12 mouse cellular contexts compared by ENCODE assay signal in the genomic region with DNA sequence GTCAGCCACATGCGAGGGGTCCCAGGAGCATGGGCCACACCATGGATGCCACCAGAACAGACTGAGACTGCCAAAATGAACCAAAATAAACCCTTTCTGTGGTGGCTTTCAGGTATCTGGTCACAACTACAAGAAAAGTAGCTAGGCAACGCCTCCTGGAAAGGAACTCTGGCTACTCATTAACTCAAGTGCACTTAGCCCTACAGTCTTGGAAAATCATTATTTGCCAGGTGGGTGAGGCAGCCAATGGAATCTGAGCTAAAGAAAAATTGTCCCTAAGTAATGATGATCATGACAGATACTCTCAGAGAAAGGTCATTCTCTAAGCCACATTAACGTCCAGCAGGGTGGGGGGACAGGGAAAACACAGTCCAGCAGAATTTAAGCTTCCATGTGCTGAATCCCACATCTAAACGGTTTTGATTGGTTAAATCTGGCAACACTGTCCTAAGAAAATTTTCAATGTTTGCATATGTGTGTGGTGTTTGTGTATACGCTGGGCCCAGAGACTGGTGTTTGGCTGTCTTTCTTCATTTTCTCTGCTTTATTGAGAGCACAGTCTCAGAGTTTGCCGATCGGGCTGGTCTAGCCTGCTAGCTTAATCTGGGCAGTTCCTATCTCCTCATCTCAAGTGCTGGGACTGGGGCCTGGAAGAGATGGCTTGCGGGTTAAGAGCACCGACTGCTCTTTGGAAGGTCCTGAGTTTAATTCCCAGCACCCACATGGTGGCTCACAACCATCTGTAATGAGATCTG. TPM values are rescaled to one million over a fixed set of nuclear protein-coding genes. Genes with fewer than 3 reads are reported as not detected.
DNase-seq lines count a peak whose midpoint lies in the region; ATAC-seq and TF ChIP-seq lines count a peak whose summit lies in the region.
"Had no signal": no experiment of that assay in that cellular context is flagged by ENCODE, and none has a peak within 500 bp of the region (broad histone marks: within the 10 kb centered on the region; RNA-seq: fewer than 3 reads in every experiment).

No protein-coding gene starts in this region.

- H3K27ac ChIP-seq in intestine, embryonic 15.5 days = peak overlapping the region; percentile 53
- H3K27ac ChIP-seq in lung, postnatal 0 days (ENCODE audit: low read length) = peak overlapping the region; percentile 62

- no peak for TF ChIP-seq CTCF in lung, postnatal 0 days (IDR thresholded peaks at IDR 0.05)

- peak; percentile 8 for DNase-seq in adipocyte (ENCODE audit: low spot score)
- DNase-seq in kidney, postnatal 14 days = peak; percentile 80
- peak; percentile 84 for DNase-seq in lung, postnatal 0 days (ENCODE audit: low spot score)
- DNase-seq in gastrocnemius, adult 8-10 months (ENCODE audit: low spot score in 2 of 2) = no peak
- DNase-seq in layer of hippocampus, adult 9-10 months (ENCODE audit: low spot score) = no peak
- no peak for DNase-seq in layer of hippocampus, postnatal 14 days (ENCODE audit: low spot score in 2 of 2)
- DNase-seq: gastrocnemius, postnatal 10 days; thymus, postnatal 4 days had no signal

- 57% methylated on average over 9 of the region's 9 CpGs for WGBS in intestine, embryonic 15.5 days
- 49% methylated on average over 9 of the region's 9 CpGs for WGBS in lung, postnatal 0 days

- peaks cover 4% of the 10 kb centered on the region; the same call in 1 of the 2 replicates for H3K4me1 ChIP-seq in intestine, embryonic 15.5 days (replicated peaks)
- H3K4me1 ChIP-seq in lung, postnatal 0 days (ENCODE audit: insufficient read depth, low read depth, low read length) = no peaks in the 10 kb centered on the region; the same call in 1 of the 2 replicates

- H3K27me3 ChIP-seq in intestine, embryonic 15.5 days (replicated peaks) = no peaks in the 10 kb centered on the region
- no peaks in the 10 kb centered on the region for H3K27me3 ChIP-seq in lung, postnatal 0 days (replicated peaks; ENCODE audit: insufficient read depth, low read length)

- no peak overlapping the region for H3K9ac ChIP-seq in intestine, embryonic 15.5 days
- no peak overlapping the region for H3K9ac ChIP-seq in lung, postnatal 0 days (replicated peaks; ENCODE audit: low read depth)

- TF ChIP-seq EP300 in lung, postnatal 0 days (IDR thresholded peaks at IDR 0.05) = no peak; the same call in 1 of the 2 replicates

- ATAC-seq in intestine, embryonic 15.5 days = peak; percentile 91
- peak; percentile 82 for ATAC-seq in lung, postnatal 0 days

- peak overlapping the region; percentile 20 for H3K4me2 ChIP-seq in intestine, embryonic 15.5 days (replicated peaks)
- no peak overlapping the region for H3K4me2 ChIP-seq in lung, postnatal 0 days (replicated peaks; ENCODE audit: low read depth, low read length)

- H3K9me3 ChIP-seq in intestine, embryonic 15.5 days = no peaks in the 10 kb centered on the region
- no peaks in the 10 kb centered on the region for H3K9me3 ChIP-seq in lung, postnatal 0 days (ENCODE audit: low read length)

- no peak overlapping the region for H3K4me3 ChIP-seq in intestine, embryonic 15.5 days (replicated peaks)
- H3K4me3 ChIP-seq in lung, postnatal 0 days (ENCODE audit: low read depth, low read length) = no peak overlapping the region
- H3K4me3 ChIP-seq: erythroblast, embryonic 14.5 days had no signal

- no peaks in the 10 kb centered on the region for H3K36me3 ChIP-seq in intestine, embryonic 15.5 days
- no peaks in the 10 kb centered on the region for H3K36me3 ChIP-seq in lung, postnatal 0 days (ENCODE audit: insufficient read depth, low read length)

RNA-seq across cellular contexts. Expression of gene Degs2, which starts 8.9 kb away (rescaled TPM):
- 88.3 and 109 TPM in 2 replicates for polyA plus RNA-seq in intestine, embryonic 15.5 days (2015; fragmentation: Nextera tagmentation; extraction: Ambion mirVana)
- polyA plus RNA-seq in lung, postnatal 0 days (2015; fragmentation: Nextera tagmentation; extraction: Ambion mirVana) = 0.74 and 0.75 TPM in 2 replicates
- under 1 TPM in 2 of 4 experiments, not detected in 2; 0.29 to 0.48 TPM for total RNA-seq in gastrocnemius, adult 8-10 months (2022)
- total RNA-seq in layer of hippocampus, postnatal 14 days (2021) = 1 to 10 TPM; 1.2 to 1.5 TPM
- total RNA-seq: common myeloid progenitor, adult 5-6 weeks had no signal
- polyA plus RNA-seq: erythroblast, embryonic 14.5 days; spleen, adult 2 months had no signal

Comparison
In these comparisons a context has a peak if more than half of its experiments do, and no peak if none do; other contexts are left out.
1. DNase-seq: peak in adipocyte (single experiment), kidney, postnatal 14 days (single experiment) and lung, postnatal 0 days (single experiment); none in gastrocnemius, adult 8-10 months (0 of 2), layer of hippocampus, adult 9-10 months (single experiment) and layer of hippocampus, postnatal 14 days (0 of 2).